Mouse (Mus musculus) liver, postnatal 0 days (tissue): ENCODE data around the gene Hspb11. TPM values are rescaled to one million over a fixed set of nuclear protein-coding genes. Genes with fewer than 3 reads are reported as not detected.

Experiments used
- ATAC-seq: fragments of 200-750 bp; cut with Nextera tagmentation; 2 replicates; pipeline ENCODE4 v1.8.0; 2017; ENCODE audit warnings: mild to moderate bottlenecking, moderate library complexity
- DNase-seq: peaks from one replicate; pipeline ENCODE4 v3.0.0-alpha.2; 2016
- H3K27ac ChIP-seq: fragments of 300-500 bp; sonication (generic); 2 replicates; pipeline ENCODE4 v1.5.1; 2014; ENCODE audit warnings: antibody characterized with exemption, moderate library complexity, mild to moderate bottlenecking, low read depth
- H3K27me3 ChIP-seq: fragments of 300-500 bp; sonication (generic); 2 replicates; pipeline ENCODE4 v1.6.1; 2014; ENCODE audit warnings: low read length, control low read depth, mixed read lengths; ENCODE audit not compliant: insufficient read depth
- H3K36me3 ChIP-seq: fragments of 300-500 bp; sonication (generic); replicated peaks from 2 replicates; pipeline ENCODE4 v1.6.1; 2014; ENCODE audit warnings: mild to moderate bottlenecking, control low read depth, low read length, moderate library complexity, mixed read lengths; ENCODE audit not compliant: insufficient read depth
- H3K4me1 ChIP-seq: fragments of 300-500 bp; sonication (generic); 2 replicates; pipeline ENCODE4 v1.6.1; 2014; ENCODE audit warnings: antibody characterized with exemption, mild to moderate bottlenecking, control low read depth; ENCODE audit not compliant: insufficient read depth
- H3K4me2 ChIP-seq: fragments of 300-500 bp; sonication (generic); 2 replicates; pipeline ENCODE4 v1.6.1; 2014; ENCODE audit warnings: low read depth, mild to moderate bottlenecking, low read length, moderate library complexity, mixed read lengths
- H3K4me3 ChIP-seq: fragments of 300-500 bp; sonication (generic); 2 replicates; pipeline ENCODE4 v1.5.1; 2014; ENCODE audit warnings: low read depth, low read length
- H3K9ac ChIP-seq: fragments of 300-500 bp; sonication (generic); replicated peaks from 2 replicates; pipeline ENCODE4 v1.6.1; 2014; ENCODE audit warnings: mild to moderate bottlenecking, moderate library complexity
- H3K9me3 ChIP-seq: fragments of 300-500 bp; sonication (generic); 2 replicates; pipeline ENCODE4 v1.6.1; 2016; ENCODE audit warnings: mild to moderate bottlenecking, control low read depth, low read length, mixed read lengths
- CTCF ChIP-seq: sonication (generic); IDR thresholded peaks from 2 replicates; pipeline ENCODE4 v1.5.1; 2016; ENCODE audit warnings: antibody characterized with exemption, low read depth
- EP300 ChIP-seq: IDR thresholded peaks from 2 replicates; pipeline ENCODE4 v1.6.1; 2016; ENCODE audit warnings: antibody characterized with exemption, low read depth, mild to moderate bottlenecking
- WGBS: fragments of 180-500 bp; shearing (Covaris S2); extraction: QIAGEN DNeasy Blood & Tissue Kit; methylation state at CpG from one replicate; pipeline ENCODE4 v1.1.7; 2014; ENCODE audit not compliant: insufficient replicate concordance; 5-methylcytosine and 5-hydroxymethylcytosine counted together
- polyA plus RNA-seq: library from polyadenylated mRNA; unstranded; fragments of >200 nt; fragmentation: Nextera tagmentation; extraction: Ambion mirVana; gene quantifications from 2 replicates; pipeline ENCODE4 v1.2.1, GENCODE M21; 2015

Gene Hspb11
- polyA plus RNA-seq, 1 experiment from 2014 or later = 18.1 TPM

GRCm38 (mm10) chr4:107302221-107302620 is 48.8 kb downstream of the Hspb11 start:
- Histone ChIP-seq H3K27me3 (no peaks in the 10 kb centered on the region), H3K9me3 (no peaks in the 10 kb centered on the region), H3K36me3 (no peaks in the 10 kb centered on the region), H3K4me1 (peaks cover 12% of the 10 kb centered on the region), H3K27ac (peak overlapping the region; percentile 82), H3K4me3 (no peak overlapping the region), H3K4me2 (no peak overlapping the region), H3K9ac (no peak overlapping the region)
- WGBS = 72% methylated on average over 9 of the region's 9 CpGs
- TF ChIP-seq EP300 = no peak
- TF ChIP-seq CTCF = no peak
- DNase-seq (no peak), ATAC-seq (no peak)

- TF ChIP-seq CTCF = no peak
- peak; percentile 50 for TF ChIP-seq EP300
- H3K36me3 ChIP-seq = no peaks in the 10 kb centered on the region
- no peaks in the 10 kb centered on the region for H3K9me3 ChIP-seq
- 45% methylated on average over 4 of the region's 4 CpGs for WGBS
- H3K27me3 ChIP-seq = no peaks in the 10 kb centered on the region
- H3K9ac ChIP-seq = no peak overlapping the region
- H3K4me2 ChIP-seq = no peak overlapping the region
- no peak overlapping the region for H3K4me3 ChIP-seq
- DNase-seq (peak; percentile 81), ATAC-seq (peak; percentile 94)
- H3K27ac ChIP-seq = peak overlapping the region; percentile 82
- peaks cover 12% of the 10 kb centered on the region for H3K4me1 ChIP-seq
These were observed 49.4 kb downstream of the Hspb11 start for GRCm38 (mm10) chr4:107302832-107303231.

DNA sequence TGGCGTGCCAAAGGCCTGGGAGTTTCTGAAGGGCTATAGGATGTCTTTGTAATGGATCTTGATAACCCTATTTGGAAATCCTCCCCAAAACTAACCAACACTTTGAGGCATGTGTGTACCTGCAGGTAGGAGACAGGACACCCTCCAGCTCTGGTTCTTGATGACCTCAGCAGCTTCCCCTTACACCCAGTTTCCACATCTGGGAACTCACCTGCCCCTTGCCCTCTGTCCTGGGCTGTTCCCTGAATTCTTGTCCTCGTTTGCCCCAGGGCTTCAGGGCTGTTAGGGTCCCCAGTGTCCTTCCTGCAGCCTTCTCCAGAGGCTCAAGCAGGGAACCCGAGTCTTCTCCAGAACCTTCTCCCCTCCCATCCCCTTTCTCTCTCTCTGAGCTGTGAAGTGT is 50.1 kb downstream of the Hspb11 start:
- peak; percentile 58 for ATAC-seq
- no peak overlapping the region for H3K4me3 ChIP-seq
- 54% methylated on average over 3 of the region's 3 CpGs for WGBS
- H3K9ac ChIP-seq = no peak overlapping the region
- peak; percentile 36 for DNase-seq
- H3K4me1 ChIP-seq = peaks cover 12% of the 10 kb centered on the region
- TF ChIP-seq EP300 (no peak), CTCF (no peak)
- H3K27ac ChIP-seq = peak overlapping the region; percentile 82
- no peaks in the 10 kb centered on the region for H3K9me3 ChIP-seq
- H3K36me3 ChIP-seq = no peaks in the 10 kb centered on the region
- H3K4me2 ChIP-seq = no peak overlapping the region
- H3K27me3 ChIP-seq = no peaks in the 10 kb centered on the region

- Histone ChIP-seq H3K4me3 (no peak within 1 kb of the TSS), H3K36me3 (no peaks in the 10 kb centered on the region), H3K9ac (no peak within 1 kb of the TSS), H3K4me1 (peaks cover 5% of the 10 kb centered on the region), H3K27me3 (no peaks in the 10 kb centered on the region), H3K4me2 (no peak within 1 kb of the TSS), H3K9me3 (no peaks in the 10 kb centered on the region), H3K27ac (no peak within 1 kb of the TSS)
- TF ChIP-seq CTCF = no peak
- no peak for TF ChIP-seq EP300
- DNase-seq = peak; percentile 28
- ATAC-seq = no peak
- WGBS = 37% methylated on average over 6 of the region's 6 CpGs
These were observed 53.6 kb downstream of the Hspb11 start, which contains the start of gene Dio1 for GRCm38 (mm10) chr4:107306966-107307365. Gene Dio1, minus strand, starts transcription at chr4:107307169.

GRCm38 (mm10) chr4:107313690-107314478 is 60.5 kb downstream of the Hspb11 start, which contains the start of gene Yipf1:
Gene Yipf1, plus strand, starts transcription at chr4:107314363.
- peaks cover 7% of the 10 kb centered on the region; the same call in 1 of the 2 replicates for H3K36me3 ChIP-seq
- no peaks in the 10 kb centered on the region for H3K27me3 ChIP-seq
- ATAC-seq = peak; percentile 95
- peak within 1 kb of the TSS; percentile 76 for H3K27ac ChIP-seq
- H3K4me2 ChIP-seq = peak within 1 kb of the TSS; percentile 93
- no peaks in the 10 kb centered on the region for H3K9me3 ChIP-seq
- peak within 1 kb of the TSS; percentile 83 for H3K4me3 ChIP-seq
- H3K9ac ChIP-seq = peak within 1 kb of the TSS; percentile 73
- peaks cover 15% of the 10 kb centered on the region for H3K4me1 ChIP-seq
- DNase-seq = peak; percentile 91
- WGBS = 1% methylated on average over 29 of the region's 29 CpGs
- no peak for TF ChIP-seq EP300
- peak; percentile 59 for TF ChIP-seq CTCF

DNA sequence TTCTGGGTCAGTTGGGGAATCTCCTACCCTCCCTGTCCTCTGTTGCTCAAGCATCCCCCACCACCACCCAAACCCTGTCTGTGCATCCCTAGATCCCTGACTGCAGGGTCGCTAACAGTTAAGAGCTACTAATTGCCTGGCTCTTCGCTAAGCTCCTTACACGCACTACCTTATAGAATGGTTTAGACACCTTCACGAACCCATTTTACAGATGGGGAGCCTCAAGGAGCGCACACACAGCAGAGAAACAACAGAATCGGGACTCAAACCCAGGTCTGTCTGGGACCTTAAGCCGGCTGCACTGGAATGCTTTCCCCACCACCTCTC is 61.0 kb downstream of the Hspb11 start:
- H3K27ac ChIP-seq = peak overlapping the region; percentile 69

More for the DNA sequence above, 61.0 kb downstream of the Hspb11 start:
- H3K36me3 ChIP-seq = peaks cover 13% of the 10 kb centered on the region; the same call in 1 of the 2 replicates
- H3K9me3 ChIP-seq = no peaks in the 10 kb centered on the region
- H3K27me3 ChIP-seq = no peaks in the 10 kb centered on the region
- 5% methylated on average over 7 of the region's 7 CpGs for WGBS
- TF ChIP-seq CTCF (no peak), EP300 (no peak)
- H3K4me3 ChIP-seq = peak overlapping the region; percentile 83
- peak overlapping the region; percentile 93 for H3K4me2 ChIP-seq
- peak overlapping the region; percentile 73 for H3K9ac ChIP-seq
- peaks cover 15% of the 10 kb centered on the region for H3K4me1 ChIP-seq
- DNase-seq (no peak), ATAC-seq (no peak)
